Mouse (Mus musculus) heart, postnatal 4 days (tissue): ENCODE results near the gene Gm10282. TPM values are rescaled to one million over a fixed set of nuclear protein-coding genes. Genes with fewer than 3 reads are reported as not detected.
A peak's percentile ranks its signal among the peaks of the same experiment; 100 is the strongest.

Experiments used
- DNase-seq: peaks from one replicate; pipeline ENCODE4 v3.0.0; 2021
- total RNA-seq, 2 experiments: library from RNA; stranded (reverse); gene quantifications; 2 replicates each; pipeline ENCODE4 v1.2.3; 2021

Gene Gm10282
- total RNA-seq, 2 experiments from 2014 or later = 34.9 to 36.3 TPM

GRCm38 (mm10) chr8:72260585-72260984, 44.5 kb downstream of the Gm10282 start:
- DNase-seq = no peak

GRCm38 (mm10) chr8:72259862-72260261, 45.2 kb downstream of the Gm10282 start:
- DNase-seq = no peak

DNA sequence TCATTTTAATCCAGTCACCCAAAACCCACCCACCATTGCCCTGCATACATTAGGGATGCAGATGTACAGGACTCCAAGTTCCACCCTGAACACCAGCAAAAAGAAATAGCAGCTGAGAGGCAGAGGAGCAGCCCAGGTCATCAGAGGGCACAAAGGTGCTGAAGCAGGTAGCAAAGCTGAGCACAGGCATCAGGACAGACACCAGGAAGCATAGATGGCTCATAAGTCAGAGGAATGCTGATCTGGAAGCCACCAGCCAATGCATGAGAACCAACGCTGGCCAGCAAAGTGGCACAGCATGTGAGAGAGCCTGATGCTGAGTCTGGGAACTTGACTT, 47.2 kb downstream of the Gm10282 start:
- DNase-seq = no peak

GRCm38 (mm10) chr8:72257171-72257901, 47.7 kb downstream of the Gm10282 start:
- peak; percentile 72 for DNase-seq

Other genes with a start within 250 kb of the Gm10282 start
- gene Olfr373, start 222.1 kb downstream of the Gm10282 start, total RNA-seq = not detected
- gene Olfr374, start 198.2 kb downstream of the Gm10282 start, total RNA-seq = not detected
- 100 to 1,000 TPM; 269 to 284 TPM for gene Tpm4, start 170.3 kb downstream of the Gm10282 start, total RNA-seq
- 10 to 100 TPM; 38.1 to 43.2 TPM for gene Rab8a, start 144.1 kb downstream of the Gm10282 start, total RNA-seq
- gene Hsh2d, start 115.6 kb downstream of the Gm10282 start, total RNA-seq = under 1 TPM in 1 of 2 experiments, not detected in 1; 0.14 TPM
- gene Cib3, start 92.4 kb downstream of the Gm10282 start, total RNA-seq = not detected
- gene Gm11034, start 91.6 kb downstream of the Gm10282 start, total RNA-seq = not detected
- 10 to 100 TPM; 25.4 to 26.5 TPM for gene Fam32a, start 85.5 kb downstream of the Gm10282 start, total RNA-seq
- 10 to 100 TPM; 66.5 to 71.7 TPM for gene Ap1m1, start 65.2 kb downstream of the Gm10282 start, total RNA-seq
- gene Klf2, start 13.8 kb upstream of the Gm10282 start, total RNA-seq = 10 to 100 TPM; 65.3 to 68.2 TPM
- gene Eps15l1, start 116.2 kb upstream of the Gm10282 start, total RNA-seq = 10 to 100 TPM; 56.8 to 60.0 TPM
- gene Calr3, start 138.6 kb upstream of the Gm10282 start, total RNA-seq = 1 to 10 TPM; 1.4 to 1.6 TPM
- gene 1700030K09Rik, start 138.6 kb upstream of the Gm10282 start, total RNA-seq = 1 to 10 TPM; 5.4 to 8.2 TPM
- gene Cherp, start 170.0 kb upstream of the Gm10282 start, total RNA-seq = 10 to 100 TPM; 55.6 to 64.5 TPM
- 10 to 100 TPM; 25.6 to 27.1 TPM for gene Slc35e1, start 187.4 kb upstream of the Gm10282 start, total RNA-seq
- gene Med26, start 243.0 kb upstream of the Gm10282 start, total RNA-seq = 1 to 10 TPM; 8.6 TPM